Mouse (Mus musculus) cerebellum, postnatal 36 days (tissue): ENCODE data around the gene Kif15.
A peak's percentile ranks its signal among the peaks of the same experiment; 100 is the strongest.

Experiments used
- DNase-seq, 2 experiments: peaks; one replicate each; pipeline ENCODE4 v3.0.0; 2021 to 2022; ENCODE audit warnings: mixed read lengths in 2 of 2

Kif15 gene

DNA sequence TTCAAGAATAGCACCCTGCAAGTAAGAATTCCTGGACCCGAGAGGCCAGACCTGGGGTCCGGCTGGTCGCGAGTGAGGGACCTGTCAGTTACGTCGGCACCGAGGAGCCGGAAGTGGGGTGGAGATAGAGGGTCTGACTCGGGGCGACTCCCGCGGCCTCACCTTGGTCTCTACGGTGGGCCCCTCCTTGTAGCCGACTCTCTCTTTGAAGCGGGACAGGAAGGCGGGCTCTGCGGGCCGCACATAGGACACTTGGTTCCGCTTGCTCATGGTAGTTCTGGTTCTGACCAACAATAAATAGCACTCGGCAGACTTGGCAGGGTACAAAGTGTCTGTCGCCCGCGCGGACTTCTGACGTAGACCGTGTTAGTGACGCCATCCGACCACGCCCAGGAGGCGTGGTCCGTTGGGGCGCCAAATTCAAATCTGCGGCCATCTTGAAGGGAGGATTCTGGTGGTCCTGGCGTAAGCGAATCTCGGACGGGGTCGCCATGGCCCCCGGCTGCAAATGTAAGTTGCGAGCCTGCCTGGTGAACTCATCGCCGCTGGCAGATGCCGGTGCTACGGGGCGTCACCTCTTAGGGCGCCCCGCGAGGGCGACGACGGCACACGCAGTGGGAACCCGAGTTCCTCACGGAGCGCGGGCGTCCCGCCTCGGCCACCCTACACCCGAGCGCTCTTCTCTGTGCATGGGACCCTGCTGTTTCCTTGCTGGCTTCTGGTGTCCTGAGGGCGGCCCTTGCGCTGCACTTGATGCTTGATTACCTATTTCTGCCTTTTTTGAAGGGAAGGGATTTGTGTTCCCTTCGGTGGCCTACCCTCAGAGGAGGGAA, at the start of gene Kif15, which contains the start of gene 1110059G10Rik:
Gene Kif15 (plus strand): TSS at position 404 of the 833 bp plus-strand sequence.
Gene 1110059G10Rik (minus strand): TSS at position 358 of the 833 bp plus-strand sequence.
- DNase-seq: peak; percentile 93 to 96

DNA sequence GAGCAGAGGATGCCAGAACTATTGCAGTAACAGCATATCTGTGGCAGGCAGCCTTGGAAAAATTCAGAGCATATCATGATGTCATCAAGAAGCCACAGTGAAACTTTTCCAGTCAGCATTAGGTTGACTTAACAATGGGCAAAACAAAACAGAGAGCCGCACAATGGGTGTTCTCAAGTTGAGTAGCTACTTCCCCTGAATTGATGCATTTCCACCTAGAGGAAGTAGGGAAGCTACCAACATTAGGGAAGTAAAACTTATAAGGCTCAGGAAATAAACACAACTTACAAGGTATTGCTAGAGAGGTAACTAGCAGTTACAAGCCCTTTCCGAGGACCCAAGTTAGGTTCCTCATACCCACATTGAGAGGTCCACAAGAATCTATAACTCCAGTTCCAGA, 49.8 kb upstream of the Kif15 start:
- DNase-seq: no peak

DNA sequence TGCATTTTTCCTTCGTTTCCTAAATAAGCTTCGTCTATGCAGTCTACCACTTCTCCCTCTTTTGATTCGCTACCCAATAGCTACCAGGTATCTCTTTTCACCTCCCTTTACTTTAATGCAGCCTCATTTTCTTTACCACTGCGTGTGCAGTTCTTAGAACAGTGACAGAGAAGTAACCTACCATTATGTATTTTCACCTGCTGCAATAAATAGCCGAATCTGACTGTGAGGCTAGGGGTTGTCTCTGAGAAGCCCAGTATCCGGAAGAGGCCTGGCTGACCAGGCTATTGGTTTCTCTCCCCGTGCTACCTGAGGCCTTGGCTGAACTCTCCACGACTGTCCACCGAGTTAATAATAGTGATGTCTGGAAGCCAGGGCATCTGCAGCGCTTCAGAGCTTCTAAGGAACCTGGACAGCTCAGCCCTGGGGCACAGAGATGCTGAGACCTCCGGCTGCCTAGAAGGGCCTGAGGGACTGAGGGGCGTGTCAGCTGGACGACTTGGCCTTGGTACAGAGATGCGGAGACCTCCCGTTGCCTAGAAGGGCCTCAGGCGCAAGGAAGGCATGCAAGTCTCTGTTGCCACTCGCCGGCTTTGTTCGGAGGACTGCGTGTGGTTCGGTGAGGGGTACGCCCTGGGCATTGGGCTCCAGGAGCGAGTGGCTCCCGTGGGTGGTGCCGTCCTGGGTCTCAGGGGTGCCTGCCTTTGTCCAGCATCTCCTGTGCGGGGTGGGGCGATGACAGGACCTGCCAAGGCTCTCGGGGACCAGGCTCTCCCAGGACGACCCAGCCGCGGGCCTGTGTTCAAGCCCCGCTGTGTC, 47.9 kb upstream of the Kif15 start:
- peak; percentile 75 to 79 for DNase-seq

DNA sequence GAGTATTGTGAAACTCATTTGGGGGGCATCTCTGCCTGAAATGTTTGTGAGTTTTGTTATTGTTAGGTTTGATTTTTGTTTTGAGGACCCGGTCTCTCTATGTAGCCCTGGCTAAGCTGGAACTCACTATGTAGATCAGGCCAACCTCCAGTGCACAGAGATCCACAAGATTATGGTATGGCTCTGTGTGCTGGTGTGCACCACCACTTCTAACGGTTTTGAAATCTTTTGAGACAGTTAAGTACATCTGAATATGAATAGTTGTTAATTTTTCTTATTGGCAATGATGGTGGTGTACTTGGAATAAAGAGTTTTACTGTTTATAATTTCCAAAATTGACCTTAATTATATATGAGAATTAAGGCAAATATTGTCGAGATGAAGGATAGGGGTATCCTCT, 28.4 kb upstream of the Kif15 start:
- DNase-seq: no peak

DNA sequence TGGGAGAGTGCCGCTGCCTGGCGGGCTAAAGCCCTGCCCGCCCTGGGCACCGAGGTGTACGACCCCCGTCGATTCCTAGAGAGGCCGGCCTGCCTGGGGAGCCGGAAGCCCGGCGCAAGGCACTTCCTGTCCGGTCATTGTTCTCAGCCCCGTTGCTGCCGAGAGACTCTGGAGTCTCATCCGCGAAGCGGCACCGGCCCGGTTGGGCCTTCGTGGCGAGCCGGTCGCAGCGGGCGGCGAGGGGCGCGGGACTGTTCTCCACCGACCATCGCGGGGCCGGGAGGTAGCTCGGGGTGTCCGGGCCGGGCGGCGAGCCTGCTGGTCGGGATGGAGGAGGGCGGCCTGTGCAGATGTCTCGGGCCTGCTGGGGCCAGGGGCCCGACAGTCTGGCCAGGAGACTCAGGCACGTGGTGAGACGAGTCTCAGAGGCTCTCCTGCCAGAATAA, 27.9 kb upstream of the Kif15 start, which contains the start of gene Zfp105:
Gene Zfp105 (plus strand): TSS at position 137 of the 446 bp plus-strand sequence.
- peak; percentile 76 for DNase-seq

DNA sequence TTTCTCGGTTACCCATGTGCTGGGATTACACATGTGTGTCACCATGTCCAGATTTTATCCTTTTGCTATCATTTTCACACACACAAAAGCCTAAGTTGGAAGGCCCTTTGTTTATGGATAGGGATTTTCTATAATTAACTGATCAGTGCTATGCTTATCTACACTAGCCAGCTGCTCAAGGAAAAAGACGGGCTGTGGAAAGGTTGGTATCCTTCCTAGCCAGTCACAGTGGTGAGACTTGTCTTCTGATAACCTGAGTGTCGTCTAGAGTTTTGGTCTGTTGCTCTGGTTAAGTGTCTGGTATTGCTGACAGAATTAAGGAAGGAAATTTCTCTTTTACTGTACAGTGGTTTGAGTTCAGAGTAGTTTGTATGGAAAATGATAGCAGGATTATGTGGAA, 21.9 kb upstream of the Kif15 start:
- no peak for DNase-seq

DNA sequence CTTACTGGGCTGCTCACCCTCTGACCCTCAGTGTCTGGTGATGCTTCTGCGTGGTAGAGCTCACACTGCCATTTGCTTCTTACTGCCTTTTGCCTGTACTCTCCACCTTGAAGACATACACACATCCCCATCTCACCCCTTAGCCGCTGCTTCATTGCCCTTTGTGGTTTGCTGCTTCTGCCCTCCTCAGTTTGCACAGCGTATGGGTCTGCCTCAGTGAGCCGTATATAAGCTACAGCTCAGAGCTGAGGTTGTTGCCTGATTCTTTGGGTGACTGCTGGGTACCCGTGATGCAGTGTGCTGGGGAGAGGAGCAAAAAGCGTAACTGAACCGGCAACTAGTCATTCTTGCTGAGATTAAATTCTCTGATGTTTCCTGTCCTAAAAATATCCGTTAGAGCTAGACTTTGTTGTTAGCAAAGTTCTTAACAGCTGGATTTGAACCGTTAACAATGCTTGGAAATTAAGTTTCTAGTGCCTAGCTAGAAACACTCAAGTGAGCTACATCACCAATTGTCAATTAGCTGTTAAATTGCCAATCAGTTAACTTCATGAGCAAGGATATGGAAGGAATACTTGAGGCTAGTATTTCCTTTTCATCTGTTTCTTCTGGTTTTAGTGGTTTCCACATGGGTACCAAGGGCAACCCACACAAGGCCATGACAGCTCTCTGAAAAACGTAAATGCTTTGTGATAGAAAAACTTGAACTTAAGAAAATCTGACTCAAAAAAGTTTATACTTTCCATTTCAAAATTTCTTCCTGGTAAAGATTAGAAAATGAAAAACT, 47.8 kb downstream of the Kif15 start:
- no peak for DNase-seq

DNA sequence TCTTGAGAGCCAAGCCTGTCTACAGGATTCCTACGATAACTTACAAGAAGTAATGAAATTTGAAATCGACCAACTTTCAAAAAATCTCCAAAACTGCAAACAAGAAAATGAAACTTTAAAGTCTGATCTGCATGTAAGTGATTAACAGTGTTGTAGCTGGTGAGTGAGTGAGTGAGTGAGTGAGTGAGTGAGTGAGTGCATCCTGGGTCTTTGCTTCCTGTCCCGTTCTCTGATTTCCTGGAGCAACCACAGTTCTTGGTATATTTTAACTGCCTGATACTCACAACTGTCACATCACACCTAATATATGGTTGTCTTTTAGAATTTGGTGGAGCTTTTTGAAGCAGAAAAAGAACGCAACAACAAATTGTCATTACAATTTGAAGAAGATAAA, 48.3 kb downstream of the Kif15 start:
- no peak for DNase-seq

DNA sequence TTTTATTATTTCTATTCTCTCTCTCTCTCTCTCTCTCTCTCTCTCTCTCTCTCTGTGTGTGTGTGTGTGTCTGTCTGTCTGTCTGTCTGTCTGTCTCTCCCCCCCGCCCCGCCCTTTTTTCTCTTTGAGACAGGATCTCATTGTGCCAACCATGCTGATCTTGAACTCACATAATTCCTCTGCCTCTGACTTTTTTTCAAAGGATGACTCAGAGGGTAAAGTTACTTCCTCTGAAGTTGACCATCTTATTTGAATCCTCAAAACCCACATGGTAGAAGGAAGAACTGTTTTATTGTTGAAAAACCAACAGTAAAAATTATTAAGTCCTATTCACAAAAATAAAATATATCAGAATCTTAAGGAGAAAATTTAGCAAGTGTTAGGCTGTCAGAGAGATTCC, 53.9 kb downstream of the Kif15 start:
- DNase-seq: no peak

DNA sequence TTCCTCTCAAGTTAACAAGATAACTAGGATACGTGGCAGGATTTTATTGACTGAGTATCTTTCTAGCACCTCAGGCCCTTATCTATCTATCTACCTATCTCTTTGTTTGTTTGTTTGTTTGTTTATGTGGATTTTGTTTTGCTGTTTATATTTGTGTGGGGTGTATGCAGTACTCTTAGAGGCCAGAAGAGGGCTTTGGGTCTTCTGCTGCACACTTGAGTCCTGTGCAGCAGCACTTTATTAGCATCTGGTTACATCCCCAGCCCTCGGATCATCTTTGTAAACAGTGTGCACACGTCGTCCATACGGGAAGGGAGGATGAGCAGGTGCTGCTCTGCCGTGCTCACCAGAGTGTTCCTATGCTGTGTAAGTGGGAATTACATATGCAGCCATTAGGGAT, 55.2 kb downstream of the Kif15 start:
- no peak for DNase-seq

DNA sequence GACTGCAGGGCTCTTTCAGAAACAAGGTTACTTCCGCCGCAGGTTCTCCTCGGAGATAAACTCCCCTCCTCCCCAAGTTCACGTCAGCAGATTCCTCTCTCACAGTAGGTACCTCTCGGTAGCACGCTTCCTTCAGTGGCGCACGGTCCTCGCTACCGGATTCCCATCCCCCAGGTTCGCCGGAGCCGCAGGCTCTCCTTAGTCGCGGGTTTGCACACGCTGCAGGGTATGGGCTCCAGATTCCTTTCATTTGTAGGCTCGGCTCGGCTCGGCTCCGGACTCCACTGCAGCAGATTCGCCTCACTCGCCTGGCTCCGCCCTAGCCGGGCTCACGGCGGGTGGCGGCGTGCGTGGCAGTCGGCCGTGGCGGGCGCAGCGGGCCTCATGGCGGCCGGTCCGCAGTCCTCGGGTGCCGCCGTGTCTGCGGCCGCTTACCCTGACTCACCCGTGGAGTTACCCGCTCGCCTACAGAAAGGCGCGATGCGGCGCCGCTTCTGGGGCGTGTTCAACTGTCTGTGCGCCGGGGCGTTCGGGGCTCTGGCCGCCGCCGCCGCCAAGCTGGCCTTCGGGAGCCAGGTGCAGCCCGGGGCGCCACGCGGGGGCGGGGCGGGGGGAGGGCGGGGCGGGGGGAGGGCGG, 70.3 kb downstream of the Kif15 start, which contains the start of gene Tmem42:
Gene Tmem42 (plus strand): TSS at position 332 of the 637 bp plus-strand sequence.
- DNase-seq: peak; percentile 90 to 91

DNA sequence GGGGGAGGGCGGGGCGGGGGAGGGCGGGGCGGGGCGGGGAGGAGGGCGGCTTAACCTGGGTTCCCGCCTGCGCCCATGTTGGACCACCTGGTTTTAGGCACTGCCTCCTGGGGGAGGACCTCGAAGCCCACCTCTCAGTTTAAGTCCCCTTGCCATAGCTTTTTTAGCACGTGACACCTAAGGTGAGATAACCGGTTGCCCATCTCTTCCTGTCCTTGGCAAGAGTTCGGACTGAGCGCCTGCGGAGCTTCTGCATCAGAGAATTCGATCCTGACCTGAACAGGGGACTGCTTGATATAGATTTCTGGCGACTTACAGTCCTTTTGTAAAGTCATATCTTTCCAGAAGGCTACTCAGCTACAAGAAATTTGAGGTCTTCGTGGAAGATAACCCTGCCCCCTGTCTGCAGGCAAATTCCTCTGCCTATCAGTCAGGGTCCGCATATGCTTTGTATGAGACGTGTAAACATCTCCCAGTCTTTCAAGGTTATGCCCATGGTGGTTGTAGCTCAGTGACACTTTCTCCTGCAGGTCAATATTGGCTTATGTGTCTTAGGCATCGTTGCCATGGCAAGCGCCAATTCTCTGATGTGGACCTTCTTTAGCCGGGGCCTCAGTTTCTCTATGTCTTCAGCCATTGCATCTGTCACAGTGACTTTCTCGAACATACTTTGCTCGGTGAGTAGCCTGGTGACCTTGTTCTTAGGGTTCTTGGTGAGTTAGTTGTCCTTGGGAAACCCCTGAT, 71.0 kb downstream of the Kif15 start:
- peak in 1 of 2 experiments; percentile 21 for DNase-seq

DNA sequence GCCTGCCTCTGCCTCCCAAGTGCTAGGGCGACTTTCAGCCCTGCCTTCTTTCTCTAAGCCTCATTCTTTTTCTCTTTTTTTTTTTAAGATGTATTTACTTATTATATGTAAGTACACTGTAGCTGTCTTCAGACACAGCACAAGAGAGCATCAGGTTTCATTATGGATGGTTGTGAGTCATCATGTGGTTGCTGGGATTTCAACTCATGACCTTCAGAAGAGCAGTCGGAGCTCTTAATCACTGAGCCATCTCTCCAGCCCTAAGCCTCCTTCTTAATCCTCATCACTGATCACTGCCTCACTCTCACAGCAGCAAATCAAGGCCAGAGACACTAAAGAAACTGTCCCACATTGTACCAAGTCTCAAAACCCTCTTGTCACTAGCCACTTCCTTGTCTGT, 73.4 kb downstream of the Kif15 start:
- no peak for DNase-seq

DNA sequence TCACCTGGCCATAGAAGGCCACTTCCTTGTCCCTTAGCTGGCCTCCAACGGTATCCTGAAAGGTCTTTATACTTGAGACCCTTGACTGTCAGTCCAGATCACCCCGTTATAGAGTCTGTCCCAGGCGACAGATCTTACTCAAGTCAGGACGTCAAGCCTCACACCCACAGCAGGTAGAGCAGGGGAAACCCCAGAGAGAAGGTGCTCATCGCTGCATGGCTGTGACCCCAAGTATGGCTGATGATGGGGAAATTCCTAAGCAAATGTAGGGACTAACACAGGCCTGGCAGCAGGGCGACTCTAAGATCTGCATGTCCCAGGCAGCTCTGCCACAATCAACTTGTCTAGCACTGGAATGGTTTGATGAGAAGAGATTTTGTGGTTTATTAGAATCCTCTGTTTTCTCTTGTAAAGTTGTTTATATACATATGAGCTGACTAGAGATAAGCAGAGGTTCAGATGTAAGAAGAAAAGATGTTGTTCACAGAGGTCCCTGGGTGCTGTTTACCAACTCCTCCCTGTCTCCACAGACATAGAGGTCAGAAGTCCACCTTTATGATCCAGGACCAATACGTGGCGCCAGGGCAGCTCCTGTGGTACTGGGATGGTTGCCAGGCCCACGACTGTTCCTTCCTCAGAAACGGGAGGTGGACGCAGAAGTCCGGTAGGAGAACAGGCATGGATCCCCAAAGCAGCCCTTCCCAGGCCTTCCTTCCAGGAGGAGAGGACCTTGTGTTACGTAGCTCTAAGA, 80.8 kb downstream of the Kif15 start:
- DNase-seq: no peak

DNA sequence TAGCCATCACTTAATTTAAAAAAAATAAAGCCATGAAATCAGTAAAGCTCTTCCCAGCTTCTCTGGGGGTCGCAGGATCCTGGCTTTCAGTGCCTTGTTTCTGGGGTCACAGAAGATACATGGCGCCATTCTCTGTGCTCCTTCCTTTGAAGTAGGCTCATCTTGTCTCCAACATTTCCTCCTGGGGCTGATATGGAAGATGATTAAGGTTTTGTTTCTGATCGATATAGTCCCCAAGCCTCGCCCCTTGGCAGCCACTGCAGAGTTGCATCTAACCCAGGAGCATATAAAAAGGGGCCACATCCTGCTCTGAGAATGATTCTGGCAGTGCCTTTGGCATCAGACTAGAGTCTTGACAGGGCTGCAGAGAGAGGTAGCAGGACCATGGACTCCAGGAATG, 83.6 kb downstream of the Kif15 start, which contains the start of gene Tgm4:
Gene Tgm4 (plus strand): TSS at position 301 of the 400 bp plus-strand sequence.
- no peak for DNase-seq

DNA sequence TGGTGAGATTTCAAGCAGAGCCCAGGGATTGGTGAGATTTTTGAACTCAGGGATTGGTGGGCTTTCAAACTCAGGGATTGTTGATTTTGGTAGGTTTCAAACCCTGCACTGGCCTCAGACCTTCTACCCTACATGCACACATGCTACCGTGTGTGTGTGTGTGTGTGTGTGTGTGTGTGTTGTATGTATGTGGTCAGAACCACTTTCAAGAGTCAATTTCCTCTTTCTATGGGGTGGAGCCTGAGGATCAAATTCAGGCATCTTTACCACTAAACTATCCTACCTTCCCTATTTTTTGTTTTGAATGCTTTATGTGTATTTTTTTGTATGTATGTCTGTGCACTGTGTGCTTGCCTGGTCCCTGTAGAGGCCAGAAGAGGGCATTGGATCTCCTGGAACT, 96.8 kb downstream of the Kif15 start:
- DNase-seq: no peak

DNA sequence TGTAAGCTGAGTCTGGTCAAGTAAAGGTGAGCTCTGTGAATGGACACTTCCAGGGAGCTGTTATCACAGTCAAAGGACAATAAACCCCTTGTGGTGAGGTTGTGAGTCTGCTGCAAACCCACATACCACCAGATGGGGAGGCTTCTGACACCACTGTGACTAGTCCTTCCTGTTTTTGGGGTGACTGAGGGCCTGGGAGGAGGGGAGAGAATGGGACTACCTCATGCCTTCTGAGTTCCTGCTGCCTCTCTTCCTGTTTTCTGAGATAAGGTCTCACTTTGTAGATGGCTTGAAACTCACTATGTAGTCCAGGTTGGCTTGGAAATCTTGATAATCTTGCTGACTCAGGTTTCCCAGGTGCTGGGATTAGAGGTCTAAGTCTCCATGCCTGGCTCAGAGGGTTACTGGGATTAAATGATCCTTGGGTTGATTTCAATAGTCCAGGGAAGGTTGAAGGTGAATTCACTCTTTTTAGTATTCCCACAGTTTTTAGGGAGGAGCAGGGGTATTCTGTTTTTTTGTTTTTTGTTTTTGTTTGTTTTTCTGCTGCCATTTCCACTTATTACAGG, 108.0 kb downstream of the Kif15 start:
- no peak for DNase-seq

DNA sequence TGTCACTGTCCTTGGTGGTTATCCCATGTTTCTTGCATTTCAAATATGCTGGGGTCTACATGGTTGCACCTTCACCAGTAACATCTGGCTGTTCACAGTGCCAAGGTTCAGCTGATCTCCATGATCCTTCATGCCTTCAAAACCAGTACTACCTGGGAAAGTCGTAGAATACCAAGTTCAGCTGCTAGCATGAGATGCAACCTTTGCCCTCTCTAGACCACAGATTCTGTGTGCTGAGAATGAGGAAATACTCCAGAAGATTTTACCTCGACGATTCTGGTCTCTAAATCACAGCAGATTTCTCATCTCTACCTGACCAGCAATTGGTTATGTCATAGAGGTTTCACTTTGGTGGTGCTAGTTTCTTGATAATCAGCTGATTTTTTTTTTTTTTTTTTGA, 109.3 kb downstream of the Kif15 start:
- no peak for DNase-seq
